Mouse (Mus musculus) cerebellum, postnatal 14 days (tissue): ENCODE results near the gene Sf3b1.

Experiments used
- DNase-seq, 2 experiments: peaks; one replicate each; pipeline ENCODE4 v3.0.0; 2021; ENCODE audit warnings: mixed read lengths in 2 of 2

The Sf3b1 gene

DNA sequence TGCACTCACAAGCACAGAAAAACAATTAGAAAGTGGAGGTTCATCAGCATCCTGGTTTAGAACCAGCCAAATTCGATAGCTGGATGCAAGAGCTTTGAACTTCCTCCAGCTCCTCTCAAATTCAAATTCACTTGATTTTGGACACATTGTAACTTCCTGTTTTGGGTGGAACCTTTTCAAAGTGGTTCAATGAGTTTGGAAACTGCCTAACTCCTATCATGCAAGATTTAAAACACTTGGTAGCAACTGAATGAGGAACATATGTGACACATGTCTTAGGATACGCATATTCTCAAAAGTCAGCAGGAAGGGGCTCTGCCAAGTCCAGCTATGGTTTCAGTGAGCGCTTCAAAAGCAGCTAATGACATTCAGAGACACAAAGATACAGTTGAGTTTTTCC is 82.6 kb downstream of the Sf3b1 start:
- DNase-seq = no peak

DNA sequence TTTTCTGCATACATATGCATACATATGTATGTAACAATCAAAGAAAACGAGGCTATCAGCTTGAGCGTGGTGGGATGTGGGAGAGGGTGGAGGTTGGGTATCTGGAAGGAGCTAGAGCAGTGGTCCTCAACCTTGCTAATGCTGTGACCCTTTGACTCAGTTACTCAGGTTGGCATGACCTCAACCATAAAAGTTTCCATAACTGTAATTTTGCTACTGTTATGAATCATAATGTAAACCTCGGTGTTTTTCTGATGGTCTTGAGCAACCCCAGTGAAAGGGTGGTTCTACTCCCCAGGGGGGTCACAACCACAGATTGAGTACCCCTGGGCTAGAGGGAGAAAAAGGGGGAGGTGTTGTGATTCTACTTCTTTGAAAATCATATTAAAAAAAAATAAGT is 91.8 kb downstream of the Sf3b1 start:
- no peak for DNase-seq
